Mouse (Mus musculus) right cerebral cortex, postnatal 25 days (tissue): ENCODE measurements at regions not wholly inside any gene's neighbourhood (a gene's known extent, or its start where the extent isn't known, plus 50 kb on each side); places are given as distances from the start of the nearest gene placed in this dataset.

ENCODE experiments used
- DNase-seq: peaks from one replicate; pipeline ENCODE4 v3.0.0; 2022

DNA sequence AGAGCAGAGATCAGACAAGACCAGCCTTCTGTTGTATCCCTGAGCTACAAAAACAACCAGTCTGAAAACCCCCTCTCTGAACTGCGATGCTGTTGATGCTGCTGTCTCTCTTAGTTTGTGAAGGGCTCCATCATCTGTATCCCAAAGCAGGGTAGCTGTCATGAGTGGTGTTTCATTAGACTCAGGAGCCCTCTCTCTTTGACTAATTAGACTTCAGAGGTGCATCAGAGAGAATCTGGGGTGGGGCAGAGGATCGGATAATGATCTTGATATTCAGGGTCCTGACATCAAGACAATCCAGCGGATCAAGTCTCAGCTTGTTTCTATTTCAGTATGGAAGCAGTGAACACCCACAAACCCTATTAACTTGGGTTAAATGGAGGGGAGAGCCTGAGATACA is 70.6 kb upstream of the Slc24a4 start:
- no peak for DNase-seq

DNA sequence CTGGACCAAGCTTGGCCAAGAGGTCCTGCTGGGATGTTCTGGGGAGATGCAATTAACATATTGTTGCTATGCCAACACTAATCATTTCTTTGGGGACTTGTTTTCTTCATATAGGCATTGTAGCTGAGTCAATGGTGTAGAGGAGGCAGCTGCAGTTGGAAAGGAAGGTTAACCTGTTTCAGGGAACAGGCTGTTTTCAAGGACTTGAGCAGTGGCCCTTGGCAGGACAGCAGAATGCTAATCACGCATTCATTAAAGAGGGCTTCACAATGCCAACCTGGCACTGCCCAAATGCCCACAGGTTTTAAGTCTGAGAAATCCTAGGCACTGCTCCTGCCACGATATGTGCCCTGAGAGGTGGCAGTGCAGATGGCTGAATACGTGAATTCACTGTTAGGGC is 70.1 kb upstream of the Slc24a4 start:
- DNase-seq: no peak

DNA sequence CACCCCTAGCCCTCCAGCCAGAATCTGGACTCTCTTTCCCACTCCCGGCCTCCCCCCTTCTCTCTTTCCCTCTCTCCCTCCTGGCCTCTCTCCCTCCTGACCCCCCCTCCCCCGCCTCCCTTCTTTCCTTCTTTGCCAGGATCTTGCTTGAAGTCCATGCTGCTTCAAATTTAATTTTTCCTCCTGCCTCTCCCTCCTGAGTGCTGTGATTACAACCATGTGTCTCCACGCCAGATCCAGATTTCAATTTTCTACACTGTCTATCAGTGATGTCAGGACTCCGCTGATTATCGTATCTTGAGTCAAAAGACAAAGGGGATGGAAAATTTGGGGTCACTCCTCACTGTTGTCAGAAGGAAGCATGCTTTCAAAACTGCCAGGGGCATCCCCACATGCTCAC is 67.4 kb upstream of the Slc24a4 start:
- DNase-seq: no peak

DNA sequence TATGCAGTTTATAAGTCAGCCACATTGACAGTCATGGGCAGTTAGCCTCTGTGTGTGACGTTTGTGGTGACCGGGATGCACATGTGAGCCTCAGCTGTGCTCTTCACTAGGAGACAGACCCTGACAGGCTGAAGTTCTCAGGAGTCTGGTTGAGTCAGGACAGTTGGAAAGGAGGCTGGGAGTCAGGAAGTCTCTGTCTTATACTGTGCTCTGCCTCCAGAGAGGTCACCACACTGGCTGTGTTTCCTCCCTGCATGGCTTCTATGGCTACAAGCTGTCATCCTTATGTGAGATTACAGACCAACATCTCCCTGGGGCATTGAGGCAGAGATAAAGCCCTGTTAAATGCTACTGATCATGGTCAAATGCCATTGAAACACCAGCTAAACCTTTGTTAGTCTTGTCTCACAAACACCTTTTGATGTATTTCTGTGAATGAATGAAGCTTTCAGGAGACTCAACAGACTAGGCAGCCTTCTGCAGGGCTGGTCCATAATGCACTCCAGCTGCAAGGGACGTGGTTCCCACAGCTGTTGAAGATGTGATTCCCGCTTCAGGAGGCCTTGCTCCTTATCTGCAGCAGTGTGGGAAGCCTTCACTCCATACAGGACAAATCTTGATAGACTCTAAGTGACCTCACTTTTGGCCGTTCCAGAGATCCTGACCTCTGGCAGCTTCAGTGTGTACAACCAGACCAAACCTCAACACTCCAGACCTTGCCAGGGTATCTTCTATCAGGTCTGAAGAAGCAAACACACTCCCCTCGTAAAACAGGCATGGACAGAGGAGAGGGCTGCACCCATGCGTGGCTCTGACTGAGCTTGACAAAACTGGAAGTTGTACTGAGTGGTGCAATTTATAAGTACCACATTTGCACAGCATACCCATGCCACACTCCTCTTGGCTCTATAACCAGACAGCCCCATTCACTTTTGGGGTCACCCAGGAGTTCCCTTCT is 66.6 kb upstream of the Slc24a4 start:
- DNase-seq: no peak

DNA sequence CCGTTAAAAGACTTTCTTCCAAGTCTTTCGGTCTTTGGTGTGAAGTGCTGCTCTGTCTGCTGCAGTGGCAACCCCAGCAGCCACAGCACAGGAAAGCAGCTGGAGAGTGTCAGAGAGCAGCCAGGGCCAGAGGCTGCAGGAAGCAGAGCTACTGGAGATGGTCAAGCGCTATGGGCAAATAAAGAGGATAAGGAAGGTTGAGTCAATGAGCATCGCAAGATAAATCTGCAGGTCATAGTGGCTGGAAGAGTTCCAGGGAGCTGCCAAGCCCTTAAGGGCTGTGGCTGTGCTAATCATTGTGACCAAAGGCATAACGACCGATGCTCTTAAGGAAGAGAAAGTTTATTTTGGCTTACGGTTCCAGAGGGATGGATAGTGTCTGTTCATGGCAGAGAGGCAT is 65.9 kb upstream of the Slc24a4 start:
- no peak for DNase-seq

DNA sequence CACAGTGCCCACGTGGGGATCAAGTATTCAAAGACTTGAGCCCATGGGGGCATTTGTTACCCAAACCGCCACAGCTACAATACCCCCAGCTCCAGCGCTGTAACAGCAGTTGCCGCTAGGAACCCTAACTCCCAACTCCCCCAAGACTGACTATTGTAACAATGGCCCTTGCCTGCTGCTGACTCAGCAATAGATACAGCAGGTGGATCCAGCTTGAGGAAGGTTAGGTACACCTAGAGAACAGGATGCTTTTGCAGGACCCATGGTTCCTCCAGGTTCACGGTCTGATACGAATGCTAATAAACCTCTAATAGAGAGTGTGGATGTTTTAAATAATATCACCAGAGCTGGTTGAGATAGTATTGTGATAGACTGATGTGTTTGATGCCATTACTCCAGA is 65.3 kb upstream of the Slc24a4 start:
- DNase-seq: no peak

DNA sequence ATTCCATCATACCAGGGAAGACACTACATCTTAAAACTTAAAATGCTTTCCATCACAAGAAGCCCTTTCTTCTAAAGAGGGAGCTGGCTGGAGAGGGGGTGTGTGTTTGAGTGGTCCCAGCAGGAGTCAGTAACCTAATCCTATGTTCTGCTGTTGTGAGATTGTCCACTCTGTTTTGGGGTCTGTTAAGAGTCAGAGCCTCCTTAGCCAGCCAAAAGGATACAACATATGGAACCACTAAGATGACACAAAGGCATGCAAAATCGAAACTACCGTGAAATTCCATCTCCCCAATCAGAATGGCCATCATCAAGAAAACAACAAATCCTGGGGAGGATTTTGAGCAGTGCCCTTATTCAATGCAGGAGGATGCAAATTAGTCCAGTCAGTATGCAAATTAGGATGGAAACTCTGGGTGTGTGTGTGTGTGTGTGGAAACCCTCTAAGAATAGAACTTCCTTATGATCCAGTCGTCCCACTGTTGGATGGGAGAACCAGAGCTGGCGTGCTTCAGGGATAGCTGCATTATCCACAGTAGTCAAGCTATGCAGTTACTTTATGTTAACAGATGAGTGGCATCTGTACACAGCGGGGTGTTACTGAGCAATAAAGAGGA is 63.7 kb upstream of the Slc24a4 start:
- no peak for DNase-seq

DNA sequence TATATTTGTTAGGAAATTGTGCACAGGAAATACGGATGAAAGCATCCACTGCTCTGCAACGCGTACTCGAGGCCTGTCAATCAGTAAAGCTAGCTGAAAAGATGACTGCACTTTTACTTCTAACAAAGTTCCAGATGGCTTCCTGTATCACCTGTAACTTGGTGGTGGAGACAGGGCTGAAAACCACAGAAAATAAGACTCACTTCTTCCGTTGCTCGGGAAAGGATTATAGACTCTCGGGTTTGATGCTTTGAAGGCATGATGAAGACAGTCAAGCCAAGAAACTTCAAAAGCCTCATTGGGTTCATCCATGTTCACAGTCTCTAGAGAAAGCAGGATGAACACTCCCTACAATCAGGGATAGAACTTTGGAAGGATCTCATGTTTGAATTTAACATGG is 60.8 kb upstream of the Slc24a4 start:
- DNase-seq: no peak

DNA sequence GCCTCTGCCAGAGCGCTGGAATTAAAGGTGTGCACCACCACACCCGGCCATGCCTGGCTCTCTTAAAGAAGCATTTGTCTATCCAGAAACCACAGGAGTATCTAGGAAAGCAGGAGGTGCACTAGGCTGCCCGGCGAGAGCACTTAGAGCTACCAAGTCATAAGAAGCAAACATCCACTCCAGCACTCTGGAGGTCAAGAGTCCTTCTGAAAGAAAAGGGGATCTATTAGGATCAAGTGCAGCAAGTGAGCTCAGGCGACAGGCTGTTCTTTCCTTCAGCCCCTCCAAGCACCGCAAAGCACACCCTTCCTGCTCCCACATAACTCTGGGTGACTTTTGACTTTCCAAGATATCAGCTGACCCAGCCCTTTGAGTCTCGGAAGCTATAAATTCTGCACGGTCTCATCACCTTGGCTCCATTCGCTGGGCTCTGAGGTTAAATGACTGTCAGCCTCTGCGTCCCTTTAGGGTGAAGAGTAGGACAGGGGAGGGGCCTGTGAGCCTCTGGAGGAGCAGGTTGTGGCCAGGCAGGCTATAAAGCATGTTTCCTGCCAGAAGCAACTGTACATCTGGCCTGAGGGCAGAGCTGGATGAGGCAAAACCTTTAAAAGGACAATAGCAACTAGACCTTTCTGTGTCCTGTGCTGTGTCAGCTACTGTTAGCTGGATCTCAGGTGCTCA is 58.9 kb upstream of the Slc24a4 start:
- DNase-seq: no peak

DNA sequence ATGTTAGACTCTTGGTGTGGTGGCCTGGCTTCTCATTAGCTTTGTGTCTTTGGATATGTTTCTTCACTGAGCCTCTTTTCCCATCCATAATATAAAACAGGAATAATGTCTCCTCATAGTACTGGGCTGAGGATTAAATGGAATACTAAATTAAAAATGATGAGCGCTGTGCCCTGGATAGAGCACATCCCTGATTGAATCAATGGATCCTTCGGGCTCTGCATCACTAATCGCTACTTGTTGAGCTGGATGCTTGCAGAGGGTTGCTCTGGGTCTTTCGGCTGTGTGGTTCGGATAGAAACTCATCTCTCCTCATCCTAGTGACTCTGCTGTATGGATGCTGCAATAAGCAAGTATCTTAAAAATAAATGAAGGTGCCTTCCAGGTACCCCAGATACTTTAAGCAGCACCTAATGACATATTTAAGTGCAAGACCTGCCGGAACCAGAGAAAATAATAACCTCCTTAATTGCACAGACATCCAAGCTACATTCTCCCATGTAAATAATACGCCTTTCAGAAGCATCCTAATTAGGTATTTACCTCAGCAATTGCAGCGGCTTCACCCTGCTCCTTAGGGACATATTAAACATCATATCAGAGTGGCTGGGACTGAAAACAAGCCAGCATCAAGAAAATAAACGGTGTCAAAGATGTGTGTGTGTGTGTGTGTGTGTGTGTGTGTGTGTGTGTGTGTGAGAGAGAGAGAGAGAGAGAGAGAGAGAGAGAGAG is 56.5 kb upstream of the Slc24a4 start:
- no peak for DNase-seq

DNA sequence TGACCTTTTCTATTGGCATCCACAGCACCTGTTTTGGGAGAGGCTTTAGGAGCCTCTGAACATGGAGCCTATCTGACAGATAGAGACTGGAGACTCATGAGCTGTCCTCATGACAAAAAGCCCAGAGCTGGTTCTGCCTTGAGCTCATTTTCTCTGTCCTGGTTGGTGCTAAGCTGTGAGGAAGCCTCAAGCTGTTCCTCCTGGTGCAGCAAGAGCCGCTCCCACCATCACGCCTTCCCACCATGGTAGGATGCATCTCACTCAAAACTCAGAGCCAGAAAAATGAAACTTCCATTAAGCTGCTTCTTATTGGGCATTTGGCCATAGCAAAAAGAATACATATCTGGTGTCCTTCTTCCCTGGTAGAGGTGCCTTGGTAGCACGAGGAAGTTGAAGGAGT is 55.0 kb upstream of the Slc24a4 start:
- peak; percentile 19 for DNase-seq

DNA sequence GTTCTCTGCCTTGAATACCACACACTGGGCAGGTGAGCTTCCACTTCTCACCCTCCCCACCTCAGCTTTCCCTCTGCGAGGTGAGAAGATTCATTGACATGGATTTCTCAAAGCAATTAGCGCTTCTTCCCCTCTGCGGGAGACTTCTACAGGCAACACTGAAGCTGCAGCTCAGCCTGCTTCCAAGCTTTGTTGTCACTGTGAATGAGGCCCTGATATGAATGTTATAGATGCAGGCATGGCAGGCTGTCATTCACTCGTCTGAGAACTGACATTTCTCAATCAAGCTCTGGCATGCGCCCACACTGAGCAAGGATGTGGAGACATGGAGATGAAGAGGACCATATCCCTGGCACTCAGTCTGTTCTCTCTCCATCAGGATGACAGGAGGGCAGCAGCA is 52.2 kb upstream of the Slc24a4 start:
- no peak for DNase-seq
